Mouse (Mus musculus): Measurements from ENCODE around the gene Ctps2. TPM values are rescaled to one million over a fixed set of nuclear protein-coding genes. Genes with fewer than 3 reads are reported as not detected.
"Not testable (repeated sequence)": the region's sequence is repeated elsewhere in the genome, so short reads cannot be mapped to it uniquely, and the experiment has no call there.

The Ctps2 gene
- 79.2 and 91.3 TPM in 2 replicates for polyA plus RNA-seq (2014; fragmentation: Nextera tagmentation; extraction: Ambion mirVana)

DNA sequence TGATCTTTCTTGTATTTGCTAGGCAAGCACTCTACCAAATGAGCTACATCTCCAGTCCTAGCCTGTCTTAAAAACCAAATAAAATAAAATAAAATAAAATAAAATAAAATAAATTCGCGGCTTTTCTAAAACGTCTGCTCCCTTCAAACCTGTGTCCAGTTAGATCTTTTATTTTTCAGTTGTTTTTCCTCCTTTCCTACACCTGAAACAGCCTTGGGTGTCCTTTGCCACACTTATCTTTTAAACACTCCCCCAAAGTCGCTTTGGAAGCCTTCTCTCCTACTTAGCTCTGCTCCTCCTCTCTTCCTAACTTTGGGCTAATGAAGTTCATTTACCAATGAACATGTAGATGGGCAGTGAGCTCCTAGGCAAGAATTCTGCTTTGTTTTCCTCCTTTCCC is at the start of gene Ctps2:
Ctps2 (plus strand) TSS at position 301 of the 400 bp plus-strand sequence.
- H3K36me3 ChIP-seq (ENCODE audit: control insufficient read depth, insufficient read depth, low read length): no peaks in the 10 kb centered on the region
- WGBS: 33% methylated on average over 4 of the region's 4 CpGs
- peak within 1 kb of the TSS; percentile 56 for H3K9ac ChIP-seq (ENCODE audit: low read length)
- no peaks in the 10 kb centered on the region for H3K27me3 ChIP-seq (ENCODE audit: control insufficient read depth, insufficient read depth, low read length)
- ATAC-seq (ENCODE audit: insufficient read depth, low FRiP score, low TSS enrichment) (no peak), DNase-seq (ENCODE audit: low spot score) (no peak)
- no peaks in the 10 kb centered on the region for H3K9me3 ChIP-seq (ENCODE audit: control insufficient read depth, low read length)
- H3K4me1 ChIP-seq (ENCODE audit: control insufficient read depth, insufficient read depth, low read length): no peaks in the 10 kb centered on the region
- peak within 1 kb of the TSS; percentile 69 for H3K4me2 ChIP-seq (ENCODE audit: low read depth)
- peak within 1 kb of the TSS; percentile 54 for H3K4me3 ChIP-seq (ENCODE audit: low read depth, low read length)
- H3K27ac ChIP-seq (ENCODE audit: low read depth, low read length): no peak within 1 kb of the TSS

DNA sequence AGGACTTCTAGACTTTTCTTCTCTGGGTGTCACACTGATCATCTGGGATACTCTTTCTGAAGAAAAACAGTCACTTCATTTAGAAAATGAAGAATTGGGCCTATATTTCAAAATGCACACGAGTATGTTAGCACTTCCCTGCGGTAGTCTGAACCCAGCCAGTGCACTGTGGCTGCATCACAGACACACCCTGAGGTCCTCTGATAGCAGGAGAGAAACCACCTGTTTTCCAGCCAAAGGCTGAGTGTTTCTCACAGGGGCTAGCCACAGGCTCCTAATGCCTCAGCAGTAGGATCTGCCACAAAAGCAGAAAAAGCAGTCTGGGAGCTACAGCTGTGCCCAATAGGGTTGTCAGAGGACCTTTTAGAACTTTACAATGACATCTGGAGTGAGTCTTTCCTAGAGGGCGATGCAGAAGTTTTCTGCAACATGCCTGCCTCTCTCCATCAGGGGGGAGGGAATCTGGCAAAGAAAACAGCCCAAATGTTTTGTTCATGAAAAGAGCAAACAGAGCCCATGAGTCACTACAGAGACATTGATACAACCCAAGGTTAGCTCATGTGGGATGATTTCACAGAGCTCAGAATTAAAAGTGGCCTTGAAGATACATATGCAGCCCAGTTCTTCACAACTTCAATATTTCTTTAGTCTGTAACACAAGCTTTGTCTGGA is 32.6 kb upstream of the Ctps2 start:
- Histone ChIP-seq H3K9ac (ENCODE audit: low read length) (no peak overlapping the region), H3K27me3 (ENCODE audit: control insufficient read depth, insufficient read depth, low read length) (no peaks in the 10 kb centered on the region), H3K4me2 (ENCODE audit: low read depth) (no peak overlapping the region), H3K36me3 (ENCODE audit: control insufficient read depth, insufficient read depth, low read length) (no peaks in the 10 kb centered on the region), H3K4me3 (ENCODE audit: low read depth, low read length) (no peak overlapping the region), H3K9me3 (ENCODE audit: control insufficient read depth, low read length) (no peaks in the 10 kb centered on the region), H3K4me1 (ENCODE audit: control insufficient read depth, insufficient read depth, low read length) (no peaks in the 10 kb centered on the region), H3K27ac (ENCODE audit: low read depth, low read length) (no peak overlapping the region)
- DNase-seq (ENCODE audit: low spot score) (no peak), ATAC-seq (ENCODE audit: insufficient read depth, low FRiP score, low TSS enrichment) (no peak)
- 83% methylated on average over 3 of the region's 3 CpGs for WGBS

DNA sequence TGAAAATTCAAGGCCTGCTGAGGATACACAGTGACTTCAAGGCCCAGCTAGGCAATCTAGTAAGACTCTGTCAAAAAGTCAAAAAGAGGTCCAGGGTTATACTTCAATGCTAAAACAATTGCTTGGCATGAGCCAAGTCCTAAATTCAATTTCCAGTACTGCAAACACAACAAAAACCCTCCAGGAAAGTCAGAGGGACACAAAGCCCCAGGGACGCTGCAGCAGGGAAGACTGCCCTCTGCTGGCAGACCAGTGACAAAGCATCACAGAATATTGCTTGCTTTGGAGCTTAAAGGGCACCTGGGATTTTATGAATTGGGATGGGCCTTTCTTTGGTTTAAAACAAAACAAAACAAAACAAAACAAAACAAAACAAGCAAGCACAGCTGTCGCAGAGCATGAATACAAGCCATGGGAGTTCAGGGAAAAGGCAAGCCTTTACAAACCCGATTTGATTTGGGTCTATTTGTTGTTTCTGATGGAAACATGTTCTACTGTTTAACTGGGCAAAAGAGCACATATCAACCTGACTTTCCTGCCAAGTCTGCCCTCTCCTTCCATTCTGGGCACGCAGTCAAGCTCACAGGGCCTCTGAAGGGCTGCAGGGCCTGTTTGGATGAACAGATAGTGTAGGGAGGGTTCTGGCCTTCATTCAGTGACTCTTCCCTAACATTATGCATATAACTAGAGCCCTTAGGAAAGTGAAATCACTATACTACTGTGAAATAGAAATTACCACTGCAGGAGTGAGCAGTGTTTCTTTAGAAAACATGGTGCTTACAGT is 29.1 kb upstream of the Ctps2 start:
- no peak overlapping the region for H3K4me3 ChIP-seq (ENCODE audit: low read depth, low read length)
- WGBS: 43% methylated on average over 4 of the region's 4 CpGs
- no peak for ATAC-seq (ENCODE audit: insufficient read depth, low FRiP score, low TSS enrichment)

DNA sequence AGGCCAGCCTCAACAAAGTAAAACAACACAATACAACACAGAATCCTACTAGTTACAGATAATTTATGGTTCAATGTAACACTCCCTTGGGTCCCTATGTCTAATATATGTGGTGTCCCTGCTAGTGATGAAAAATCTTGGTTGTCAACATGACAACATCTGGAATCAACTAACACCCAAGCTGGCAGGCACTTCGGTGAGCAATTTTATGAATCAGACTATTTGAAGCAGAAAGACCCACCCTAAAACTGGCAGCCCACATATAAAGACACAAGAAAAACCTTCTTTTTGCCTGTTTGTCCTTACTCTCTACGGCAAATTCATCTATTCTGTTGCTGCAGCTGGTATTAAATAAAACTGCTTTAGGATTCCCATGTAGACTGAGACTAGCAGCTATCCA is 27.3 kb upstream of the Ctps2 start:
- Histone ChIP-seq H3K9ac (ENCODE audit: low read length) (no peak overlapping the region), H3K4me1 (ENCODE audit: control insufficient read depth, insufficient read depth, low read length) (no peaks in the 10 kb centered on the region), H3K27me3 (ENCODE audit: control insufficient read depth, insufficient read depth, low read length) (no peaks in the 10 kb centered on the region), H3K9me3 (ENCODE audit: control insufficient read depth, low read length) (no peaks in the 10 kb centered on the region), H3K27ac (ENCODE audit: low read depth, low read length) (no peak overlapping the region), H3K36me3 (ENCODE audit: control insufficient read depth, insufficient read depth, low read length) (no peaks in the 10 kb centered on the region), H3K4me2 (ENCODE audit: low read depth) (no peak overlapping the region), H3K4me3 (ENCODE audit: low read depth, low read length) (no peak overlapping the region)
- DNase-seq (ENCODE audit: low spot score) (no peak), ATAC-seq (ENCODE audit: insufficient read depth, low FRiP score, low TSS enrichment) (no peak)
- 95% methylated on average over 2 of the region's 2 CpGs for WGBS

More for the DNA sequence above, 29.1 kb upstream of the Ctps2 start:
- DNase-seq (ENCODE audit: low spot score): peak; percentile 16
- no peaks in the 10 kb centered on the region for H3K9me3 ChIP-seq (ENCODE audit: control insufficient read depth, low read length)
- H3K9ac ChIP-seq (ENCODE audit: low read length): no peak overlapping the region
- H3K4me2 ChIP-seq (ENCODE audit: low read depth): no peak overlapping the region
- no peaks in the 10 kb centered on the region for H3K4me1 ChIP-seq (ENCODE audit: control insufficient read depth, insufficient read depth, low read length)
- no peak overlapping the region for H3K27ac ChIP-seq (ENCODE audit: low read depth, low read length)
- H3K36me3 ChIP-seq (ENCODE audit: control insufficient read depth, insufficient read depth, low read length): no peaks in the 10 kb centered on the region
- H3K27me3 ChIP-seq (ENCODE audit: control insufficient read depth, insufficient read depth, low read length): no peaks in the 10 kb centered on the region

DNA sequence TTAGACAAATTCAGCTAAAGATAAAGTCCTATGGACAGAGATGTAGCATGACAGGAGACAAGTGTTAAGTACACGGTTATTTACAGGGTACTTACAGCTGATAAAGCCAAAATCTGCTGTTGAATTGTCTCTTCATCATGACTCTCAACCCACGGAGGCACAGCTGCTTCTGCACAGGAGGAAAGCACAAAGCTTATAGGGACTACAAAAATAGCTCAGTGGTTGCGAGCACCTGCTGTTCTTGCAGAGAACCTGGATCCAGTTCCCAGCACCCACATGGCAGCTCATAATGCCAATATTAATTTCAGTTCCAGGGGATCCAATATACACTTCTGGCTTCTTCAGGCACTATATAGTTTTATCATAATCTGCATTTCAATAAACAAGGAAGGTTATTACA is 22.8 kb upstream of the Ctps2 start:
- no peaks in the 10 kb centered on the region for H3K9me3 ChIP-seq (ENCODE audit: control insufficient read depth, low read length)
- DNase-seq (ENCODE audit: low spot score) (no peak), ATAC-seq (ENCODE audit: insufficient read depth, low FRiP score, low TSS enrichment) (no peak)
- H3K4me1 ChIP-seq (ENCODE audit: control insufficient read depth, insufficient read depth, low read length): no peaks in the 10 kb centered on the region
- H3K9ac ChIP-seq (ENCODE audit: low read length): no peak overlapping the region
- no peaks in the 10 kb centered on the region for H3K27me3 ChIP-seq (ENCODE audit: control insufficient read depth, insufficient read depth, low read length)
- no peak overlapping the region for H3K4me2 ChIP-seq (ENCODE audit: low read depth)
- H3K36me3 ChIP-seq (ENCODE audit: control insufficient read depth, insufficient read depth, low read length): no peaks in the 10 kb centered on the region
- no peak overlapping the region for H3K4me3 ChIP-seq (ENCODE audit: low read depth, low read length)
- 87% methylated on average over 3 of the region's 3 CpGs for WGBS
- no peak overlapping the region for H3K27ac ChIP-seq (ENCODE audit: low read depth, low read length)

DNA sequence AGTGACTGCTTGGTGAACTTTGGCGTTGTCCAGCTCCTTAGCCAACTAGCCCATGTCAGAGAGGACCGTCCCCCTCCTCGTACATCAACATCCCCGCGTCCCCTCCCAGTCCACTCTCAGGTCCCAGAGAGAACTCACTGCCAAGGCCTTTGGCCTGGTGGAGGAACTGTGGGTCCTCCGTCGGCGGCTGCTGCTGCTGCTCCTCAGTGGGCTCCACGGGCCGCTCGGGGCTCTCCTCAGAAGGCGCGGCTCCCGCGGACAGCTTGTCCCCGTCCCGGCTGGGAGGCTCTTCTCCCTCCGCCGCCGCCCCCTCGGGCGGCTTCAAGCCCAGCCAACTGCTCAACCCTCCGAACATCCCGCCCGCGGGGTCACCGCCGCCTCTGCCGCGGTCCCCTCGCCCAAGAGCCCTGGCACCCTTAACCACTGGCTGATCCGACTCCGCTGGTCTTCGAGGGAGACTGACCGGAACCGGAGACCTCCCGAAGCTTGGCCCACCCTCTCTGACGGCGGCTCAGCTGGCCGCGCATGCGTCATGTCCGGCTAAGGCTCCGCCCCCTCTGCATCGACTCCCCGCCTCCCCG is 13.0 kb upstream of the Ctps2 start, which contains the start of gene Syap1:
Syap1 (minus strand) TSS at position 517 of the 581 bp plus-strand sequence.
- Histone ChIP-seq H3K27me3 (ENCODE audit: control insufficient read depth, insufficient read depth, low read length) (no peaks in the 10 kb centered on the region), H3K4me1 (ENCODE audit: control insufficient read depth, insufficient read depth, low read length) (no peaks in the 10 kb centered on the region), H3K9me3 (ENCODE audit: control insufficient read depth, low read length) (no peaks in the 10 kb centered on the region), H3K27ac (ENCODE audit: low read depth, low read length) (no peak within 1 kb of the TSS), H3K36me3 (ENCODE audit: control insufficient read depth, insufficient read depth, low read length) (no peaks in the 10 kb centered on the region), H3K9ac (ENCODE audit: low read length) (peak within 1 kb of the TSS; percentile 69), H3K4me2 (ENCODE audit: low read depth) (peak within 1 kb of the TSS; percentile 49), H3K4me3 (ENCODE audit: low read depth, low read length) (peak within 1 kb of the TSS; percentile 61)
- 16% methylated on average over 40 of the region's 47 CpGs for WGBS
- DNase-seq (ENCODE audit: low spot score) (peak; percentile 85), ATAC-seq (ENCODE audit: insufficient read depth, low FRiP score, low TSS enrichment) (peak; percentile 97)

DNA sequence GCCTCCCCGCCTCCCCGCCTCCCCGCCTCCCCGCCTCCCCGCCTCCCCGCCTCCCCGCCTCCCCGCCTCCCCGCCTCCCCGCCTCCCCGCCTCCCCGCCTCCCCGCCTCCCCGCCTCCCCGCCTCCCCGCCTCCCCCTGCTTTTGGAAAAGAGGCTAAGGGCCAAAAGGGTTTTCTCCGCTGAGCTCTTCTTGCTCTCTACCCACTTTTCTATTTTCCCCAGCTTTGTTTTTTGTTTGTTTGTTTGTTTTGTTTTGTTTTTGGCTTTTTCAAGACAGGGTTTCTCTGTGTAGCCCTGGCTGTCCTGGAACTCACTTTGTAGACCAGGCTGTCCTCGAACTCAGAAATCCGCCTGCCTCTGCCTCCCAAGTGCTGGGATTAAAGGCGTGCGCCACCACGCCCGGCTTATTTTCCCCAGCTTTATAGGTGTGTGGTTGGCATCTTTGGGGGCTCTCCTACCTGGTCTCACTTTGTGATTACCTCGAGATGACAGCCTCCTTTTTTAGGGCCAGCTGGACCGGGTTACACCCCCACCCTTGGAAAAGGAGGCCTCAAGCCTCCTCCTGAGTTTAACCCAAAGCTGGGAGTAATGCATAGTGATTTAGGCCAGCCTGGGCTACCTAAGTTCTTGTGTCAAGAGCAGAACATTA is 12.3 kb upstream of the Ctps2 start:
- H3K4me1 ChIP-seq (ENCODE audit: control insufficient read depth, insufficient read depth, low read length); H3K27me3 ChIP-seq (ENCODE audit: control insufficient read depth, insufficient read depth, low read length); H3K4me2 ChIP-seq (ENCODE audit: low read depth); H3K9me3 ChIP-seq (ENCODE audit: control insufficient read depth, low read length); H3K27ac ChIP-seq (ENCODE audit: low read depth, low read length); H3K36me3 ChIP-seq (ENCODE audit: control insufficient read depth, insufficient read depth, low read length); H3K9ac ChIP-seq (ENCODE audit: low read length); DNase-seq (ENCODE audit: low spot score); H3K4me3 ChIP-seq (ENCODE audit: low read depth, low read length): not testable (repeated sequence)
- peak; percentile 56; the same call in 1 of the 2 replicates for ATAC-seq (ENCODE audit: insufficient read depth, low FRiP score, low TSS enrichment)
- 76% methylated on average over 9 of the region's 25 CpGs for WGBS

DNA sequence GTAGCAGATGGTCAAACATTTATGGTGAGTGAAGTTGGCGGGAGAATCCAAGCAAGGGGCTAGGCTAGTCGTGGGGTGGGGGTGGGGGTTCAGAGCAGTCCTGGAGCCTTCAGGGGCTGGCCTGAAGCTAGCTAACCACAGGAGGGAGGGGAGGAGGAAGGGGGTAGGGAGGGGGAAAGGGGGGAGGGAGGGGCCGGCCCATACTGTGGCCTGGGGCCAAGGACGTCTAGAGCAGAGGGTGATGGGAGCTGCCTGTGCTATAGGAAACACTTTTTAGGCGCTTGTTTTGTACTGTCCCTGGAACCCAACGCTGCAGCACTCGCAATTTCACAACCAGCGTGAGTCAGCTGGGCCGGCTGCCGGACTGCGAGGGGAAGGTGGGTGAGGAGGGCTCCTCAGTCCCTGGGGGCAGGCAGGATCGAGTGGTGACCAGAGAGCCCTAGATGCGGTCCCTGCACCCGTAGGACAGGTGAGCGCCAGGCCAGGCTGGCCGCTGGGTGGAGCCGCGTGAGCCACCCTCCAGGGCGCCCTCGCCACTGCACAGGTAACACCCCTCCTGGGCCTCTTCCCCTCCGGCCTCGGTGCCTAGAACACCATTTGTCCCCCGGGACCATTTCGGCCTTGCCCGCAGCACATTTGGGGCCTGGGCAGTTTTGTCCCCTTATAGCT is 467 bp downstream of the Ctps2 start:
- peak overlapping the region; percentile 54 for H3K4me3 ChIP-seq (ENCODE audit: low read depth, low read length)
- no peaks in the 10 kb centered on the region for H3K4me1 ChIP-seq (ENCODE audit: control insufficient read depth, insufficient read depth, low read length)
- no peak overlapping the region for H3K27ac ChIP-seq (ENCODE audit: low read depth, low read length)
- WGBS: 29% methylated on average over 15 of the region's 25 CpGs
- H3K27me3 ChIP-seq (ENCODE audit: control insufficient read depth, insufficient read depth, low read length): no peaks in the 10 kb centered on the region
- H3K36me3 ChIP-seq (ENCODE audit: control insufficient read depth, insufficient read depth, low read length): no peaks in the 10 kb centered on the region
- H3K9me3 ChIP-seq (ENCODE audit: control insufficient read depth, low read length): no peaks in the 10 kb centered on the region
- H3K9ac ChIP-seq (ENCODE audit: low read length): peak overlapping the region; percentile 56
- peak; percentile 87 for ATAC-seq (ENCODE audit: insufficient read depth, low FRiP score, low TSS enrichment)
- peak; percentile 46 for DNase-seq (ENCODE audit: low spot score)
- peak overlapping the region; percentile 69 for H3K4me2 ChIP-seq (ENCODE audit: low read depth)
